Mouse (Mus musculus): ENCODE results near the gene Prkca.

Gene Prkca

GRCm38 (mm10) chr11:108160056-108160455, 183.7 kb downstream of the Prkca start:
- DNase-seq (ENCODE audit: low read depth, low spot score), result peak; percentile 79

- peak; percentile 41 for DNase-seq (ENCODE audit: low read depth, low spot score)
Measured at GRCm38 (mm10) chr11:108158046-108158445, 185.7 kb downstream of the Prkca start.

GRCm38 (mm10) chr11:108157074-108157473, 186.7 kb downstream of the Prkca start:
- DNase-seq (ENCODE audit: low read depth, low spot score), result no peak

- DNase-seq (ENCODE audit: low read depth, low spot score), result no peak
Measured at GRCm38 (mm10) chr11:108156107-108156506, 187.6 kb downstream of the Prkca start.

- DNase-seq (ENCODE audit: low read depth, low spot score), result no peak
Measured at GRCm38 (mm10) chr11:108155088-108155580, 188.6 kb downstream of the Prkca start.

- no peak for DNase-seq (ENCODE audit: low read depth, low spot score)
Measured at GRCm38 (mm10) chr11:108153997-108154841, 189.5 kb downstream of the Prkca start.

- DNase-seq (ENCODE audit: low read depth, low spot score), result no peak
Measured at GRCm38 (mm10) chr11:108152591-108152990, 191.1 kb downstream of the Prkca start.

GRCm38 (mm10) chr11:108150410-108150809, 193.3 kb downstream of the Prkca start:
- DNase-seq (ENCODE audit: low read depth, low spot score), result peak; percentile 87

GRCm38 (mm10) chr11:108149187-108149586, 194.5 kb downstream of the Prkca start:
- DNase-seq (ENCODE audit: low read depth, low spot score), result no peak

- DNase-seq (ENCODE audit: low read depth, low spot score), result no peak
Measured at GRCm38 (mm10) chr11:108148491-108148890, 195.2 kb downstream of the Prkca start.

GRCm38 (mm10) chr11:108145752-108146496, 197.8 kb downstream of the Prkca start:
- DNase-seq (ENCODE audit: low read depth, low spot score), result no peak

- no peak for DNase-seq (ENCODE audit: low read depth, low spot score)
Measured at GRCm38 (mm10) chr11:108145128-108145527, 198.6 kb downstream of the Prkca start.

GRCm38 (mm10) chr11:108143739-108144138, 200.0 kb downstream of the Prkca start:
- no peak for DNase-seq (ENCODE audit: low read depth, low spot score)

- DNase-seq (ENCODE audit: low read depth, low spot score), result no peak
Measured at GRCm38 (mm10) chr11:108140028-108140427, 203.7 kb downstream of the Prkca start.

- no peak for DNase-seq (ENCODE audit: low read depth, low spot score)
Measured at GRCm38 (mm10) chr11:108136341-108136740, 207.4 kb downstream of the Prkca start.

- peak; percentile 35 for DNase-seq (ENCODE audit: low read depth, low spot score)
Measured at GRCm38 (mm10) chr11:108135407-108136159, 208.1 kb downstream of the Prkca start.

- peak; percentile 75 for DNase-seq (ENCODE audit: low read depth, low spot score)
Measured at GRCm38 (mm10) chr11:108128593-108128992, 215.1 kb downstream of the Prkca start.

GRCm38 (mm10) chr11:108127908-108128307, 215.8 kb downstream of the Prkca start:
- DNase-seq (ENCODE audit: low read depth, low spot score), result no peak

GRCm38 (mm10) chr11:108122486-108122885, 221.2 kb downstream of the Prkca start:
- no peak for DNase-seq (ENCODE audit: low read depth, low spot score)

GRCm38 (mm10) chr11:108120708-108121107, 223.0 kb downstream of the Prkca start:
- DNase-seq (ENCODE audit: low read depth, low spot score), result no peak

- no peak for DNase-seq (ENCODE audit: low read depth, low spot score)
Measured at GRCm38 (mm10) chr11:108119785-108120184, 223.9 kb downstream of the Prkca start.

- no peak for DNase-seq (ENCODE audit: low read depth, low spot score)
Measured at GRCm38 (mm10) chr11:108118814-108119213, 224.9 kb downstream of the Prkca start.
